Mouse (Mus musculus) midbrain, postnatal 0 days (tissue): ENCODE measurements around the gene Plxna4. TPM values are rescaled to one million over a fixed set of nuclear protein-coding genes. Genes with fewer than 3 reads are reported as not detected.
A peak's percentile ranks its signal among the peaks of the same experiment; 100 is the strongest.

Source experiments
- ATAC-seq: fragments of 200-750 bp; cut with Nextera tagmentation; 2 replicates; pipeline ENCODE4 v1.8.0; 2017; ENCODE audit warnings: moderate number of reproducible peaks, mild to moderate bottlenecking, moderate TSS enrichment, moderate library complexity; ENCODE audit not compliant: low FRiP score
- DNase-seq: peaks from one replicate; pipeline ENCODE4 v3.0.0-alpha.2; 2015; ENCODE audit warnings: low spot score
- H3K27ac ChIP-seq: fragments of 300-500 bp; sonication (generic); 2 replicates; pipeline ENCODE4 v1.5.1; 2014; ENCODE audit warnings: low read depth, mild to moderate bottlenecking, low read length, mixed read lengths
- H3K27me3 ChIP-seq: fragments of 300-500 bp; sonication (generic); 2 replicates; pipeline ENCODE4 v1.6.1; 2014; ENCODE audit warnings: low read length, control low read depth, mixed read lengths; ENCODE audit not compliant: insufficient read depth
- H3K36me3 ChIP-seq: fragments of 300-500 bp; sonication (generic); 2 replicates; pipeline ENCODE4 v1.6.1; 2014; ENCODE audit warnings: low read length, control low read depth, mixed read lengths; ENCODE audit not compliant: insufficient read depth
- H3K4me1 ChIP-seq: fragments of 300-500 bp; sonication (generic); 2 replicates; pipeline ENCODE4 v1.6.1; 2014; ENCODE audit warnings: mild to moderate bottlenecking, control low read depth, antibody characterized with exemption, low read length, mixed read lengths; ENCODE audit not compliant: insufficient read depth
- H3K4me2 ChIP-seq: fragments of 300-500 bp; sonication (generic); 2 replicates; pipeline ENCODE4 v1.6.1; 2014; ENCODE audit warnings: low read depth, mild to moderate bottlenecking, low read length, mixed read lengths; ENCODE audit not compliant: poor library complexity, severe bottlenecking
- H3K4me3 ChIP-seq: fragments of 300-500 bp; sonication (generic); 2 replicates; pipeline ENCODE4 v1.5.1; 2014; ENCODE audit warnings: low read depth, mild to moderate bottlenecking, low read length, moderate library complexity
- H3K9ac ChIP-seq: fragments of 300-500 bp; sonication (generic); replicated peaks from 2 replicates; pipeline ENCODE4 v1.6.1; 2014; ENCODE audit warnings: mild to moderate bottlenecking, low read length, moderate library complexity, mixed read lengths; ENCODE audit not compliant: poor library complexity, severe bottlenecking
- H3K9me3 ChIP-seq: fragments of 300-500 bp; sonication (generic); 2 replicates; pipeline ENCODE4 v1.6.1; 2016; ENCODE audit warnings: low read length, control low read depth
- CTCF ChIP-seq: IDR thresholded peaks from 2 replicates; pipeline ENCODE4 v1.5.1; 2016; ENCODE audit warnings: antibody characterized with exemption, mild to moderate bottlenecking
- WGBS: fragments of 180-500 bp; shearing (Covaris S2); extraction: QIAGEN DNeasy Blood & Tissue Kit; methylation state at CpG from one replicate; pipeline ENCODE4 v1.1.7; 2014; 5-methylcytosine and 5-hydroxymethylcytosine counted together
- polyA plus RNA-seq: library from polyadenylated mRNA; unstranded; fragments of >200 nt; fragmentation: Nextera tagmentation; extraction: Ambion mirVana; gene quantifications from 2 replicates; pipeline ENCODE4 v1.2.1, GENCODE M21; 2015
- total RNA-seq: library from RNA; depleted of rRNA; stranded (reverse); fragments of >200 nt; gene quantifications from 2 replicates; pipeline ENCODE4 v1.2.3, GENCODE M21; 2014

Plxna4 gene
- total and polyA plus RNA-seq, 2 experiments from 2014 or later: 9.6 to 39.7 TPM

- no peaks in the 10 kb centered on the region for H3K36me3 ChIP-seq
- TF ChIP-seq CTCF: no peak
- H3K4me1 ChIP-seq: no peaks in the 10 kb centered on the region
- peak; percentile 66 for DNase-seq
- no peak overlapping the region for H3K27ac ChIP-seq
- no peak overlapping the region for H3K4me2 ChIP-seq
- WGBS: 62% methylated on average over 7 of the region's 7 CpGs
- H3K4me3 ChIP-seq: no peak overlapping the region
- no peaks in the 10 kb centered on the region for H3K27me3 ChIP-seq
- H3K9ac ChIP-seq: no peak overlapping the region
- ATAC-seq: no peak
- H3K9me3 ChIP-seq: no peaks in the 10 kb centered on the region
Measured at GRCm38 (mm10) chr6:32252168-32252567, 335.8 kb downstream of the Plxna4 start.

GRCm38 (mm10) chr6:32251674-32252073, 336.3 kb downstream of the Plxna4 start:
- H3K4me2 ChIP-seq: no peak overlapping the region
- no peak overlapping the region for H3K4me3 ChIP-seq
- no peaks in the 10 kb centered on the region for H3K9me3 ChIP-seq
- no peak for TF ChIP-seq CTCF
- DNase-seq: no peak
- no peaks in the 10 kb centered on the region for H3K27me3 ChIP-seq
- H3K9ac ChIP-seq: no peak overlapping the region
- WGBS: 67% methylated on average over 10 of the region's 10 CpGs
- H3K36me3 ChIP-seq: no peaks in the 10 kb centered on the region
- no peak for ATAC-seq
- H3K27ac ChIP-seq: no peak overlapping the region
- H3K4me1 ChIP-seq: no peaks in the 10 kb centered on the region

GRCm38 (mm10) chr6:32246036-32246435, 342.0 kb downstream of the Plxna4 start:
- DNase-seq: no peak

DNA sequence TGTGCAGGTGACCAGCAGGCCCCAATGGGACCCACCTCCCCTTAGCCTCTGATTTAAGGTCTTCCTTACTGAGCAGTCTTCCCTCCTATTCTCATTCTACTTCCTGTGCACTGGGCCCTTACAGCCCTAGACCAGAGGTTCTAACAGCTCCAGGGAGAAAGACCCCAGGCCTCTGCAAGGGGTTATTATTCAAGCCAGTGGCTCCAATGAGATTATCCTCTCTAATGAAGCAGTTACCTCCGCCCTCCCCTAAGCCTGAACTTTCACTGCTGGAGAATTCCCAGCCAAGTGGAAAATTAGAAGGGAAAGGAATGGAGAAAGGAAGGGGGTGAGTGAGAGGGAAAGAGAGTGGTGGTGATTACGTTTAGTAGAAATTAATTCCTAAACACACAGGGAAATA, 345.0 kb downstream of the Plxna4 start:
- H3K9ac ChIP-seq: no peak overlapping the region
- H3K27me3 ChIP-seq: no peaks in the 10 kb centered on the region
- WGBS: 39% methylated on average over 2 of the region's 2 CpGs
- H3K4me2 ChIP-seq: no peak overlapping the region
- DNase-seq (no peak), ATAC-seq (no peak)
- no peak overlapping the region for H3K27ac ChIP-seq
- H3K9me3 ChIP-seq: no peaks in the 10 kb centered on the region
- peaks cover 3% of the 10 kb centered on the region; the same call in 1 of the 2 replicates for H3K36me3 ChIP-seq
- no peaks in the 10 kb centered on the region for H3K4me1 ChIP-seq
- no peak overlapping the region for H3K4me3 ChIP-seq
- no peak for TF ChIP-seq CTCF

More at GRCm38 (mm10) chr6:32246036-32246435, 342.0 kb downstream of the Plxna4 start:
- ATAC-seq: no peak
- H3K27ac ChIP-seq: no peak overlapping the region
- no peaks in the 10 kb centered on the region for H3K9me3 ChIP-seq
- no peak for TF ChIP-seq CTCF
- no peaks in the 10 kb centered on the region for H3K4me1 ChIP-seq
- H3K27me3 ChIP-seq: no peaks in the 10 kb centered on the region
- no peaks in the 10 kb centered on the region for H3K36me3 ChIP-seq
- WGBS: 68% methylated on average over 6 of the region's 6 CpGs
- H3K4me2 ChIP-seq: no peak overlapping the region
- no peak overlapping the region for H3K4me3 ChIP-seq
- no peak overlapping the region for H3K9ac ChIP-seq

GRCm38 (mm10) chr6:32231383-32231782, 356.6 kb downstream of the Plxna4 start:
- no peak overlapping the region for H3K4me3 ChIP-seq
- H3K4me1 ChIP-seq: no peaks in the 10 kb centered on the region
- no peak overlapping the region for H3K4me2 ChIP-seq
- no peak overlapping the region for H3K9ac ChIP-seq
- no peaks in the 10 kb centered on the region for H3K27me3 ChIP-seq
- no peak for TF ChIP-seq CTCF
- 90% methylated on average over 2 of the region's 2 CpGs for WGBS
- H3K9me3 ChIP-seq: no peaks in the 10 kb centered on the region
- ATAC-seq (no peak), DNase-seq (no peak)
- H3K36me3 ChIP-seq: 0 out of 2 replicates have a peak, but pooled peaks cover 5% of the 10 kb centered on the region
- H3K27ac ChIP-seq: no peak overlapping the region

- H3K4me2 ChIP-seq: no peak overlapping the region
- no peak overlapping the region for H3K9ac ChIP-seq
- no peak for DNase-seq
- TF ChIP-seq CTCF: no peak
- H3K36me3 ChIP-seq: peaks cover 9% of the 10 kb centered on the region
- no peaks in the 10 kb centered on the region for H3K9me3 ChIP-seq
- no peaks in the 10 kb centered on the region for H3K4me1 ChIP-seq
- no peaks in the 10 kb centered on the region for H3K27me3 ChIP-seq
- WGBS: 41% methylated on average over 1 of the region's 1 CpGs
- no peak overlapping the region for H3K4me3 ChIP-seq
- no peak overlapping the region for H3K27ac ChIP-seq
- no peak for ATAC-seq
Measured at GRCm38 (mm10) chr6:32226636-32227035, 361.4 kb downstream of the Plxna4 start.
